Mouse (Mus musculus): ENCODE data around the gene Trim66. TPM values are rescaled to one million over a fixed set of nuclear protein-coding genes. Genes with fewer than 3 reads are reported as not detected.

Gene Trim66
- polyA plus RNA-seq, 1 experiment from 2014 or later: not detected

DNA sequence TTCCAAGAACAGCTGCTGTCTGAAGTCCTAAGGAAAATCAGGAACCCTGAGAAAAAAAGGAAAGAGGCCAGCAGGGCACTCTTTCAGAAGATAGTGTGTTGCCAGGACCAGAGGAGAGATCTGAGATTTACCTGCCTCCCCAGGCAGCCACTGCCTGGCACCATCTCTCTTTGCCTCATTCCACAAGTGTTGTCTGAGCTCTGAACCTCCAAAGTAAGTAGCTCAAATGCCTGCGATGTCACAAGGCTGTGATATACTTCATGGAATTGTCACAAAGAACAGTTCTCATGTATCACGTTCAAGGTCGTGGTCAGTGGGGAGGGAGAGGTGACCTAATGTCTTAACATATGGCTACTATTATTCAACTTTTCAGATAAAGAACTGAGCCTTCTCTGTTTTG lies 8.6 kb upstream of the Trim66 start:
- H3K4me1 ChIP-seq (ENCODE audit: control insufficient read depth, insufficient read depth, low read length): peaks cover 5% of the 10 kb centered on the region; the same call in 1 of the 2 replicates
- no peaks in the 10 kb centered on the region for H3K9me3 ChIP-seq (ENCODE audit: control insufficient read depth, low read length)
- no peak overlapping the region for H3K9ac ChIP-seq (ENCODE audit: low read depth, low read length)
- no peak overlapping the region for H3K4me3 ChIP-seq (ENCODE audit: low read length)
- no peak overlapping the region for H3K4me2 ChIP-seq (replicated peaks; ENCODE audit: low read depth, low read length)
- H3K27ac ChIP-seq (ENCODE audit: low read depth, low read length): no peak overlapping the region
- WGBS: 70% methylated on average over 3 of the region's 3 CpGs
- no peaks in the 10 kb centered on the region for H3K27me3 ChIP-seq (ENCODE audit: control insufficient read depth, insufficient read depth, low read length)
- ATAC-seq (ENCODE audit: low FRiP score, low TSS enrichment): no peak
- H3K36me3 ChIP-seq (ENCODE audit: control insufficient read depth, insufficient read depth, low read length): peaks cover 16% of the 10 kb centered on the region

DNA sequence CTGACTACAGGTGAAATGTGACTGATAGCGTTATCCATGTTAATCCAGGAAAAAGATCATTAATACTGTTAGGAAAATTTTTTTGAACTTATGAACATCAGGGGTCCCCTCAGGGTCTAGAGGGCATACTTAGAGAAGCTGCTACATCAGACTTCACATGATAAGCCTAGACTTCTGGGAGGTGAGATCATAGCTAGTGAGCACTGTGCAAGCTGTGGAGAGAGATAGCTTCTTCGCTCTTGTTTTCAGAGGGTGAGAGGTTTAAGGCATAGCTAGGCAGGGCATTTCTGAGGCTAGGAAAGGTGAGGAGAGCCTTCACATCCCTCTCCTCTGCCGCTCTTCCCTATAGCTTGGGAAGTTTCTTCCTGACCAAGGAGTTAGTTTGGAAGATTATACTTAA lies 3.9 kb upstream of the Trim66 start:
- no peak overlapping the region for H3K4me2 ChIP-seq (replicated peaks; ENCODE audit: low read depth, low read length)
- H3K27me3 ChIP-seq (ENCODE audit: control insufficient read depth, insufficient read depth, low read length): no peaks in the 10 kb centered on the region
- no peak overlapping the region for H3K9ac ChIP-seq (ENCODE audit: low read depth, low read length)
- no peak for ATAC-seq (ENCODE audit: low FRiP score, low TSS enrichment)
- H3K9me3 ChIP-seq (ENCODE audit: control insufficient read depth, low read length): no peaks in the 10 kb centered on the region
- WGBS: 89% methylated on average over 3 of the region's 3 CpGs
- no peaks in the 10 kb centered on the region for H3K36me3 ChIP-seq (ENCODE audit: control insufficient read depth, insufficient read depth, low read length)
- no peak overlapping the region for H3K4me3 ChIP-seq (ENCODE audit: low read length)
- H3K4me1 ChIP-seq (ENCODE audit: control insufficient read depth, insufficient read depth, low read length): no peaks in the 10 kb centered on the region
- no peak overlapping the region for H3K27ac ChIP-seq (ENCODE audit: low read depth, low read length)

GRCm38 (mm10) chr7:109510799-109511198 lies 2.9 kb upstream of the Trim66 start:
- 64% methylated on average over 2 of the region's 2 CpGs for WGBS
- Histone ChIP-seq H3K36me3 (ENCODE audit: control insufficient read depth, insufficient read depth, low read length) (no peaks in the 10 kb centered on the region), H3K9me3 (ENCODE audit: control insufficient read depth, low read length) (no peaks in the 10 kb centered on the region), H3K27ac (ENCODE audit: low read depth, low read length) (no peak overlapping the region), H3K4me3 (ENCODE audit: low read length) (no peak overlapping the region), H3K4me1 (ENCODE audit: control insufficient read depth, insufficient read depth, low read length) (no peaks in the 10 kb centered on the region), H3K9ac (ENCODE audit: low read depth, low read length) (no peak overlapping the region), H3K4me2 (replicated peaks; ENCODE audit: low read depth, low read length) (no peak overlapping the region), H3K27me3 (ENCODE audit: control insufficient read depth, insufficient read depth, low read length) (no peaks in the 10 kb centered on the region)
- ATAC-seq (ENCODE audit: low FRiP score, low TSS enrichment): no peak

GRCm38 (mm10) chr7:109507572-109507971 lies 362 bp downstream of the Trim66 start:
- Histone ChIP-seq H3K4me3 (ENCODE audit: low read length) (no peak overlapping the region), H3K9ac (ENCODE audit: low read depth, low read length) (no peak overlapping the region), H3K9me3 (ENCODE audit: control insufficient read depth, low read length) (no peaks in the 10 kb centered on the region), H3K36me3 (ENCODE audit: control insufficient read depth, insufficient read depth, low read length) (no peaks in the 10 kb centered on the region), H3K27ac (ENCODE audit: low read depth, low read length) (no peak overlapping the region), H3K27me3 (ENCODE audit: control insufficient read depth, insufficient read depth, low read length) (no peaks in the 10 kb centered on the region), H3K4me2 (replicated peaks; ENCODE audit: low read depth, low read length) (no peak overlapping the region), H3K4me1 (ENCODE audit: control insufficient read depth, insufficient read depth, low read length) (no peaks in the 10 kb centered on the region)
- 36% methylated on average over 9 of the region's 9 CpGs for WGBS
- no peak for ATAC-seq (ENCODE audit: low FRiP score, low TSS enrichment)

DNA sequence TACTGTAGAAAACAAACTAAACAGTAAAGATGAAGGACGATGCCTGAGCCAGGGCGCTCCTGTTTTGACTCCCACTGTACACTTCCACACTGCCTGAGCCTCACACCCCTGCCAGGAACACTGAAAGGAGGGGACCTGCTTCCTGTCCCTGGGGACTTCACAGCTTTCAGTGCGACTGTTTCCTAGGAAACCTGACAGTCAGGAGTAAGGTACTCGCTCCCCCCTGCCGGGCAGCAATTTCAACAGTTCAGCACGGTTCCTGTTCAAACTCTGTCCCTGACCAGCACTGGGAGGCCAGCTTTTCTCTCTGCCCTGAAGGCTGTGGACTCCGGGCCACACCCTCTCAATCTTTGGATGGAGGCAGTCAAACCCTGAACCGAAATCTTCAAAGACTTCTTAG lies 815 bp downstream of the Trim66 start:
- H3K36me3 ChIP-seq (ENCODE audit: control insufficient read depth, insufficient read depth, low read length): no peaks in the 10 kb centered on the region
- H3K4me2 ChIP-seq (replicated peaks; ENCODE audit: low read depth, low read length): no peak overlapping the region
- 4% methylated on average over 8 of the region's 8 CpGs for WGBS
- no peaks in the 10 kb centered on the region for H3K9me3 ChIP-seq (ENCODE audit: control insufficient read depth, low read length)
- no peaks in the 10 kb centered on the region for H3K27me3 ChIP-seq (ENCODE audit: control insufficient read depth, insufficient read depth, low read length)
- ATAC-seq (ENCODE audit: low FRiP score, low TSS enrichment): no peak
- no peak overlapping the region for H3K9ac ChIP-seq (ENCODE audit: low read depth, low read length)
- no peaks in the 10 kb centered on the region for H3K4me1 ChIP-seq (ENCODE audit: control insufficient read depth, insufficient read depth, low read length)
- H3K27ac ChIP-seq (ENCODE audit: low read depth, low read length): no peak overlapping the region
- no peak overlapping the region for H3K4me3 ChIP-seq (ENCODE audit: low read length)

DNA sequence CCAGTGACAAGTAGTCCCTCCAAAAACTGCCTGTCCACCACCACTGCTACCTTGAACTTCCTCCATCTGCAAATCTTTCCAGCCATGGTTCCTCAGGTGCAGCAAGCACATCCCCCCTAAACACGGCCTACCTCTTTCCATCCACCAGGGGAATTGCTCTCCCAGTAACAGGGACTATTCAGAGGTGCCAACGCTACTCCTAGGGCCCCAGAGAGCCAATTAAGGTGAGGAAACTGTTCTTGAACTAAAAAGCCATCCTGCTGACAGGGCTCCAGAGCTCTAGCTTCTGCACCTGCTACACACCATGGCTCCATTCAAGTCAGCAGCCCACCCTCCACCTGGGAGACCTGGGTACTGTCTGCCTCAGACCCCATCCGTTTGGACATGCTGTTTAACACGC lies 10.4 kb downstream of the Trim66 start:
- H3K27me3 ChIP-seq (ENCODE audit: control insufficient read depth, insufficient read depth, low read length): peaks cover 3% of the 10 kb centered on the region; the same call in 1 of the 2 replicates
- H3K36me3 ChIP-seq (ENCODE audit: control insufficient read depth, insufficient read depth, low read length): no peaks in the 10 kb centered on the region
- no peak overlapping the region for H3K27ac ChIP-seq (ENCODE audit: low read depth, low read length)
- H3K4me1 ChIP-seq (ENCODE audit: control insufficient read depth, insufficient read depth, low read length): no peaks in the 10 kb centered on the region
- H3K4me2 ChIP-seq (replicated peaks; ENCODE audit: low read depth, low read length): no peak overlapping the region
- no peak overlapping the region for H3K4me3 ChIP-seq (ENCODE audit: low read length)
- H3K9me3 ChIP-seq (ENCODE audit: control insufficient read depth, low read length): no peaks in the 10 kb centered on the region
- H3K9ac ChIP-seq (ENCODE audit: low read depth, low read length): no peak overlapping the region
- no peak for ATAC-seq (ENCODE audit: low FRiP score, low TSS enrichment)
- WGBS: 56% methylated on average over 4 of the region's 4 CpGs

- WGBS: 10% methylated on average over 21 of the region's 21 CpGs
- Histone ChIP-seq H3K27ac (ENCODE audit: low read depth, low read length) (no peak overlapping the region), H3K36me3 (ENCODE audit: control insufficient read depth, insufficient read depth, low read length) (no peaks in the 10 kb centered on the region), H3K9me3 (ENCODE audit: control insufficient read depth, low read length) (no peaks in the 10 kb centered on the region), H3K27me3 (ENCODE audit: control insufficient read depth, insufficient read depth, low read length) (peaks cover 7% of the 10 kb centered on the region; the same call in 1 of the 2 replicates), H3K4me1 (ENCODE audit: control insufficient read depth, insufficient read depth, low read length) (no peaks in the 10 kb centered on the region), H3K4me2 (replicated peaks; ENCODE audit: low read depth, low read length) (peak overlapping the region; percentile 18), H3K9ac (ENCODE audit: low read depth, low read length) (no peak overlapping the region), H3K4me3 (ENCODE audit: low read length) (peak overlapping the region; percentile 17; the same call in 1 of the 2 replicates)
- peak; percentile 36; the same call in 1 of the 2 replicates for ATAC-seq (ENCODE audit: low FRiP score, low TSS enrichment)
These were observed 14.3 kb downstream of the Trim66 start for GRCm38 (mm10) chr7:109493319-109494316.

GRCm38 (mm10) chr7:109492616-109493318 lies 15.2 kb downstream of the Trim66 start:
- Histone ChIP-seq H3K4me1 (ENCODE audit: control insufficient read depth, insufficient read depth, low read length) (no peaks in the 10 kb centered on the region), H3K27ac (ENCODE audit: low read depth, low read length) (no peak overlapping the region), H3K9ac (ENCODE audit: low read depth, low read length) (no peak overlapping the region), H3K9me3 (ENCODE audit: control insufficient read depth, low read length) (no peaks in the 10 kb centered on the region), H3K4me2 (replicated peaks; ENCODE audit: low read depth, low read length) (peak overlapping the region; percentile 18; the same call in 1 of the 2 replicates), H3K36me3 (ENCODE audit: control insufficient read depth, insufficient read depth, low read length) (no peaks in the 10 kb centered on the region), H3K27me3 (ENCODE audit: control insufficient read depth, insufficient read depth, low read length) (peaks cover 7% of the 10 kb centered on the region; the same call in 1 of the 2 replicates), H3K4me3 (ENCODE audit: low read length) (0 out of 2 replicates have a peak overlapping the region, but pooled peaks have one; percentile 17)
- WGBS: 66% methylated on average over 18 of the region's 18 CpGs
- 0 out of 2 replicates have a peak, but pooled peaks have one; percentile 36 for ATAC-seq (ENCODE audit: low FRiP score, low TSS enrichment)

Measured in kidney, embryonic 14.5 days (tissue).